Mouse (Mus musculus) heart, adult 11 months (tissue): ENCODE results near the gene Spata17.

Experiments
- DNase-seq: peaks from one replicate; pipeline ENCODE4 v3.0.0; 2022

The Spata17 gene

DNA sequence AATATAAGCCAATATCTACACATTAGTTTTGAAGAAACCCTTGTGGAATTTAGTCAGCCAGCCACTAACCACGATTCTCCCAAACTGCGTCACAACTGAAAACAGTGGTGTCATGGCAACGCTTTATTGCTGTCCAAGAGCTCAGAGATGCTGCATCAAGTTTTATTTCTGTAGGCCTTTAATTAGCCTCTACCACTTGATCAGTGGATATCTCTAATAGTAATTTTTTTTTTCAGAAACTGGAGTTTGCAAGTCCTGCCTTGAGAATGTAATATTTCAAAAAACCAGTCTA lies 138.3 kb downstream of the Spata17 start:
- peak; percentile 5 for DNase-seq

DNA sequence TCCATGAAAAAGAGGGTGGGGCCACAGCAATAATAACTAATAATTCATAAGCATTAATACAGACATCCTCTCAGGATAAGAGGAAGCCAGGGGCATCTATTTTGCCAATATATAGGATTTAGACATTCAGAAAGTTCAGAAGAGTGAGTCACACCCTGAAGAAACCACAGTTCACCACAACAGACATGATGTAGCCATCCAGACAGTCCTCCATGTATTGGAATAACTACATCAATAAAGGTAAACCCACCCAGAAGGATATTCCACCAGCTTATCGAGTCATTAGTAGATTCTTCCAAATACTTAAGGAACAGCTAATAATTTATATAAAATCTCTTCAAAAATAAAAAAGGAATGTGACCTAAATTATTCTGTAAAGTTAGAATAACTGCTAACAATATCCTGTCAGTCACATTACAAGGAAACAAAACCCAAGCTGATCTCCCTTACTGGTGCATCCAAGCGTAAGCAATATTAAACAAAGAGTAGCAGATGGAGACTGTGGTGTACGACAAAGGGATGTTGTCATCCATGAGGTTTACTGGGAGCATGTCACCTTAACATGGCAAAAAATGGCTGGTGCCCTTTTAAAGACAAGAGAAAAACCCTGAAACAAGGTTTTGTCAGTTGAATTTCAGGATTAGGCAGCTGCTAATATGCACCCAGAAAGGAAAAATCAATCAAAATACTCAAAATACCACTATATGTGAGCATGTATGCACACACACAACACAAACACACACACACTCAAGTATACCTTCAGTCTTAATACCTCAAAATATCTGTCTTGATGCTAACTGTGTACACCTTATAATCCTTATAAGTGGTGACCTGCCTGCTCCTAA lies 138.8 kb downstream of the Spata17 start:
- peak; percentile 3 for DNase-seq

DNA sequence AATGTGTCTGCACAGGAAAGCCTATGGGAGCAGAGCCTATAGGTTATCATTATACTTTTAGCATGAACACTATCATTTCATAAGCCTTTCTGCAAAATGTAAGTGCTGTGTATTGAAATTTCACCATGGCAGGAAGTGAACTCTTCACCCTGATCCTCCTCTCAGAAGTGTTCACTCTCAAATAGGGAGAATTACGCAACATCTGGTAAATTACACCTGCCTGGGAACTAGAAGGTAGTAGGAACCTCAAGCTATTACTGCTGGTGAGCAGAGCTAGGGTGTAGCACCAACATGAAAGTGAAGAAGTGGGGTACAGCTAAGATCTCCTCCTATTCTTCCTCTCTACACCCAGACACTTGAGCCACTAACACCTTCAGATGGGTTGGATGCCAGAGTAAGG lies 155.4 kb downstream of the Spata17 start:
- DNase-seq, result peak; percentile 16

DNA sequence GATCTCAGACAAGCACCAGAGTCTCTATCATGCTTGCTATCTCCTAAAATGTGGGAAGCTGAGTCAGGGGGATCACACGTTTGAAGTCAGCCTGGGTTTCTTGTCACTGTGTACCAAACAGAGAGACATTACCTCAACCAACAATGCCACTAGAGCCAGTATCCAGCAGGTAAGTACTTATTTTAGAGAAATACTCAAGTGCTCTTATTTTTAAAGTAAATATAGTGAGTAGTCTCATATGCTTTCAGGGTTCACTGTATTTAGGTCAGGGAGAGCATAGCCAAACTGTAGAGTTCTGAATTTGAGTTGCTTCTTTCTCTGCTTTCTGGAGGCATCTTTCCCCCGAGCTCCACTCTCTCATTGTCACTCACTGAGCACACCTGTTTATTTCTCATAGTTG lies 160.9 kb downstream of the Spata17 start:
- DNase-seq, result no peak

DNA sequence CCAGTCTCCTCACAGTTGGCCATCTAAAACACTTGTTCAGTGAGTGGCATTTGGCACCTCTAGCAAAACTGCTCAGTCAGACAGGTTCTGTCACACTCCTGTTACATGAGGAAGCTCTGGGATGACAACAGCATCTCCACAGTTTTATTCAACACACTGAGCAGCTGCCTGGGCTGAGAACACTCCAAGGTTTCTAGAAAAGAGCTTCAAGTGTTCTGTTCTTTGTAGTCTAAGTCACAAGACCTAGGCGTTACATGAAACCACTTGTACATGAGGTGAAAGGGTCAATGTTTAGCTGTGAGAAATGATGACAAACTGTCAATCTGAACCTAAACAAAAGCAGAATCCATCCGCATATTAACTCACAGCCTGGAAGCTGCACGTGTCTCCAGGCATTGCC lies 161.4 kb downstream of the Spata17 start:
- peak; percentile 61 for DNase-seq

- peak; percentile 55 for DNase-seq
Observed at GRCm38 (mm10) chr1:187052532-187052931, 162.7 kb downstream of the Spata17 start.

GRCm38 (mm10) chr1:187051296-187051695 lies 164.0 kb downstream of the Spata17 start:
- peak; percentile 51 for DNase-seq

DNA sequence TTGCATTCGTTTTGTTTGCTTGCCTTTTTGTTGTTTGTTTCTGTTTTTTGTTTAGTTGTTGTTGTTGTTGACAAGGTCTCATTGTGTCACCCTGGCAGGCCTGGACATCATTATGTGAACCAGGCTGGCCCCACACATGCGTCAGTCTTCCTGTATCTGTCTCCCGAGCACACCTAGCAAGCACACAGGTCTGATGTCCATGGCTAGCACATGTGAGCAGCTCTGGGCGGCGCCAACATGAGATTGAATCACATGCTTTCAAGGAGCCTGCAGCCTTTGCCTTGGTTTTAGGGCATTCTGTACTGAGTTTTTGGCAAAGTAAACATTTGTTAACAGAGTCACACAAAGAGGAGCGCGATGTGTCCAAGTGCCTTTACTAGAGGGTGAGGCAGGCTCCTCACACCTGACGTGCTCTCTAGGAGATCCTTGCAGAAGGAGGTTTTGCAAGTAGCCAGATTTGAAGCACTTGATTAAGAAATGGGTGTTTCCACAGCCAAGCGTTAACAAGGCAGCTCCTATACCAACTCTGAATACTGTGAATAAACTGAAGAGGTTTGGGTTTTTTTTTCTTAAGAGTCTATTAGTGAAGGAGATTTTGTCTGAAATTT lies 166.5 kb downstream of the Spata17 start:
- peak; percentile 79 for DNase-seq

GRCm38 (mm10) chr1:187044726-187045125 lies 170.5 kb downstream of the Spata17 start:
- peak; percentile 58 for DNase-seq

GRCm38 (mm10) chr1:187039801-187040200 lies 175.5 kb downstream of the Spata17 start:
- DNase-seq, result no peak

- DNase-seq, result no peak
Observed at GRCm38 (mm10) chr1:187035785-187036184, 179.5 kb downstream of the Spata17 start.

- DNase-seq, result peak; percentile 75
Observed at GRCm38 (mm10) chr1:187031796-187032195, 183.5 kb downstream of the Spata17 start.

GRCm38 (mm10) chr1:187028841-187029240 lies 186.4 kb downstream of the Spata17 start:
- no peak for DNase-seq

DNA sequence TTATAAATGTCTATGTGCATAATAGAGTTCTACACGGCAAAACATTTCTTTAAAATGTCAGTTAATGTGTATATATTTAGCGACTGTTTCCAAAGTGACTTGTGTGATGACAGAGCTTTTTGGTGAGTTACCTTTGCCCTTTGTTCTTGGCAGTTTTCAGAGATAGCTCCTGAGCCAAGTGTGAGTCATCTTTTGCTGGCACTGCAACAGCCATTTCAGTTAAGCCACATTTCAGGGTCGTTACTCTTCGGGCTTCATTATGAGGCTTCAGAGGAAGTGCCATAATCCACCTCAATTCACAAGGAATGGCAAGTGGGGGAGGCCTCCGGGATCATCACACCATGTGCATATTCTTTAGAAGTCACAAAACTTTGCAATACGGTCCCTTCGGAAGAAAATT lies 195.3 kb downstream of the Spata17 start:
- peak; percentile 22 for DNase-seq

GRCm38 (mm10) chr1:187016116-187016515 lies 199.1 kb downstream of the Spata17 start:
- peak; percentile 9 for DNase-seq

DNA sequence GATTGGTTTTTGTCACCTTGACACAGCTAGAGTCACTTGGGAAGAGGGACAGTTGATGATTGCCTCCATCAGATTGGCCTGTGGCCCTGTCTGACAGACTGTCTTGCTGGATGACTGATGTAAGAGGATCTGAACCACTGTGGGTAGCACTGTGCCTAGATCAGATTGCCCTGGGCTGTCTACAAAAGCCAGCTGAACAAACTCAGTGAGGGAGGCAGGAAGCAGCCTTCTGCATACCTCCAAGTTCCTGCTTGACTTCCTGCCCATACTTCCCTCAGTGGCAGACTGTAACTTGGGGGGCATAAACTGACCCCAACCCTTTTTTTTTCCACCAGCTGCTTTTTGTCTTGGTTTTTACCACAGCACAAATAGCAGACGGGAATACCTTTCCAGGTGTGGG lies 199.6 kb downstream of the Spata17 start:
- peak; percentile 44 for DNase-seq

DNA sequence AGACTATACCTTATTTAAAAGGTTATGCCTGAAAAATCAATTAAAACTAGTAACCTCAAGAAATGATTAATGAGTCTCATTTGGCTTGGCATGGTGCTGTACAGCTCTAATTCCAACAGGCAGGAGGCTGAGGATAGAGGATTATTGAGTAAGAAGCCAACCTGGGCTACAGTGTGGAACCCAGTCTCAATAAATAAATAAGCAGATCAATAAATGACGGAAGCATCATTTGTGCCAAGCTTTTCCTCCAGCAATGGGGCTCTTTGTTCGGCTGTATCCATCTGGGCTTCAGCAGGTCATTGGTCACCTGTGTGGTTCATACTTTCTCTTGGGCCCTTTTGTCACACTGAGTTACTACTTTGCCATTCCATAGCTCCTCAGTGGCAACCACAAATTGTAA lies 201.1 kb downstream of the Spata17 start:
- DNase-seq, result no peak

DNA sequence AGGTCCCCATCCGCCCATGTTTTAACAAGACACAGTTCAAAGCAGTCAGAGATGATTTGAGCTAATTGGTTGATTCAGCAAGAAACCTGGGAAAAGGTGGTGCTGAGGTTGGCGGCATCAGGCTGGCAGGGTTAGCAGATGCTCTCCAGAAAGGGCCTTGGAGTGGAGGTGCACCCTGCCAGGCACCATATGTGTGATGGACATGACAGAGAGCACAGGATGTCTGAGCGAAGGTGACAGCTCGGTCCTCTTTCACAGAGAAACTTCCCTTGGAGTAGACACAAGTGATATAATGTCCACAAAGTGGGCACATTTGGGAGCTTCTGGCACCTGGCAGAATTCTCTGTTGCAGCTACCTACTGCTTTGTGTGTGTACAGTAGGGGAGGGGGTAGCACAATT lies 203.7 kb downstream of the Spata17 start:
- peak; percentile 48 for DNase-seq

DNA sequence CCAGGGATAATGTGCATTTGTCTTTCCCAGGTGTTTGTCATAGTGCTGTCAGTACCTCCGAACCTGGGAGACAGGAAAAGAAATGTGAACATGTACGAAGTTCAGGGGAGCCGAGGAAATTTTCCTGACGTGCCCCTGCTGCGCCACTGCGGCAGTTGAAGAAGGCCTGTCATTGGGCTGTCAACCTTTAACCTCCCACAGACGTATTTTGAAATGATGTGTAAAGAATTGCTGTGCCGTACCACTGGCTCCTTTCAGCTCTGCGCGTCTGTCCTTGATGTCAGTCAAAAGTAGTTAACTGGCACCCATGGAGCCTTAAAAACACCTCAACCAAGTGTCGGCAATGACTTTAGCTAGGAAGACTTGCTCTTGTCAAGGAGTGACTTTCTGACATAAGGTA lies 205.2 kb downstream of the Spata17 start:
- DNase-seq, result peak; percentile 74

DNA sequence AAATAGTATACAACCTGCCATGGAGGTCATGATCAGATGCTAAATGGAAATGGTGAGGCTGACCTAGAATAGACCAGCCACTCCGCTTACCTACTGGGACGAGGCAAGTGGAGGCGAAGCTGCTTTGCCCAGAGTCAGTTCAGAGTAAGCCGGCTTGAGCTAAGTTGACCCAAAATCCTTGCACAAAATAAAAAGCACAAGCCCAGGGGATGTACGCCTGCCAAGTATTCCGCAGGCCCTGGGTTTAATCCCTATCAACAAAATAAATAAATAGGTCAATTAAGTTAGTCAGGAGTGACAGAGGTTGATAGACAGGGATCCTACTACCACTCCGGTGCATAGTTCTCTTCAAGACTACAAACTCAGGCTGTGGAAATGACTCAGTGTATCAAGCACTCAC lies 207.0 kb downstream of the Spata17 start:
- peak; percentile 57 for DNase-seq

GRCm38 (mm10) chr1:187006227-187006925 lies 208.9 kb downstream of the Spata17 start:
- DNase-seq, result peak; percentile 70

DNA sequence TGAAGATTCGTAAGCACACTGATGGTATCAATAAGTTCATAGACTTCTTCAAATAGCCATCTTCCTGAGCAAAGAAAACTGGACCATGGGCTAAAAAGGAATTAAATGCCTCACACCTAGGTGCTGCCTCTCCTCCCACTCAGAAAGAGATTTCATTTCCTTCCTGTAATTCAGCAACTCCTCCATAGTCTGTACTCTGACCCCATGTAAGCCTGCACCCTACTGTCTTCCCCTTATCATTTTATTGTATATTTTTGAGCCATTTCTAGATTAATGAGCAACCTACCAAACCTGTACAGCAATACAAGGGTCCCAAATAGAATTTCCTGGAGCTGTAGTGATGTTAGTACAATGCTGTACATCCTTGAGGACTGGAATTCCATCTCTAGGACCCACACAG lies 211.0 kb downstream of the Spata17 start:
- no peak for DNase-seq

- DNase-seq, result no peak
Observed at GRCm38 (mm10) chr1:187003441-187003861, 211.8 kb downstream of the Spata17 start.
